Mouse (Mus musculus) E14TG2a.4 (cell line): Measurements from ENCODE around the gene Mrc2.

Source experiments
- CTCF ChIP-seq: conservative IDR thresholded peaks from 2 replicates; pipeline ENCODE4 v1.5.1; 2014; ENCODE audit warnings: low read length
- NANOG ChIP-seq: IDR thresholded peaks from 2 replicates; pipeline ENCODE4 v1.6.1; 2014; ENCODE audit warnings: borderline replicate concordance, low read length, mixed read lengths
- POU5F1 ChIP-seq: IDR thresholded peaks from 2 replicates; pipeline ENCODE4 v1.6.1; 2014; ENCODE audit warnings: low read length, borderline replicate concordance

- no peak for TF ChIP-seq CTCF
- no peak for TF ChIP-seq NANOG
- TF ChIP-seq POU5F1, result no peak
Observed at GRCm38 (mm10) chr11:105282460-105282859, 10.0 kb upstream of the Mrc2 start.
